Mouse (Mus musculus) ES-Bruce4 (cell line): ENCODE measurements around the gene Yipf1. TPM values are rescaled to one million over a fixed set of nuclear protein-coding genes. Genes with fewer than 3 reads are reported as not detected.
A peak's percentile ranks its signal among the peaks of the same experiment; 100 is the strongest.
"Not testable (repeated sequence)": the region's sequence is repeated elsewhere in the genome, so short reads cannot be mapped to it uniquely, and the experiment has no call there.

Experiments
- H3K27ac ChIP-seq: 2 replicates; pipeline ENCODE4 v1.5.1; 2012; ENCODE audit warnings: low read length, inconsistent platforms; ENCODE audit not compliant: insufficient read depth
- H3K27me3 ChIP-seq: 2 replicates; pipeline ENCODE4 v1.6.1; 2012; ENCODE audit warnings: mild to moderate bottlenecking, low read length, inconsistent platforms; ENCODE audit not compliant: control insufficient read depth, poor library complexity, insufficient read depth, severe bottlenecking
- H3K36me3 ChIP-seq: 2 replicates; pipeline ENCODE4 v1.6.1; 2012; ENCODE audit warnings: inconsistent platforms, mild to moderate bottlenecking, low read length, moderate library complexity; ENCODE audit not compliant: control insufficient read depth, poor library complexity, insufficient read depth, severe bottlenecking
- H3K4me1 ChIP-seq: one replicate; pipeline ENCODE4 v1.8.1; 2011; ENCODE audit warnings: low read length; ENCODE audit not compliant: control insufficient read depth, insufficient read depth
- H3K4me3 ChIP-seq: 2 replicates; pipeline ENCODE4 v1.5.1; 2011; ENCODE audit warnings: low read depth, mild to moderate bottlenecking, low read length
- H3K9ac ChIP-seq: 2 replicates; pipeline ENCODE4 v1.6.1; 2012; ENCODE audit warnings: low read depth, mild to moderate bottlenecking, inconsistent platforms; ENCODE audit not compliant: poor library complexity, severe bottlenecking
- H3K9me3 ChIP-seq: replicated peaks from 2 replicates; pipeline ENCODE4 v1.6.1; 2012; ENCODE audit warnings: mild to moderate bottlenecking, low read length, inconsistent platforms; ENCODE audit not compliant: control insufficient read depth, poor library complexity, insufficient read depth, severe bottlenecking
- CTCF ChIP-seq: IDR thresholded peaks from one replicate; pipeline ENCODE4 v1.8.1; 2011; ENCODE audit warnings: low read depth, low read length
- EP300 ChIP-seq: IDR thresholded peaks from 2 replicates; pipeline ENCODE4 v1.6.1; 2011; ENCODE audit warnings: low read depth, low read length; ENCODE audit not compliant: insufficient read depth
- POLR2A ChIP-seq: IDR thresholded peaks from one replicate; pipeline ENCODE4 v1.8.1; 2011; ENCODE audit warnings: low read length; ENCODE audit not compliant: insufficient read depth
- polyA plus RNA-seq: library from polyadenylated mRNA; stranded (reverse); fragments of >200 nt; gene quantifications from 2 replicates; pipeline ENCODE4 v1.2.4, GENCODE M21; 2011; ENCODE audit warnings: low read depth; ENCODE audit not compliant: missing spikeins, insufficient read depth, insufficient read length

Yipf1 gene
- polyA plus RNA-seq, 1 experiment, result 26.6 TPM

DNA sequence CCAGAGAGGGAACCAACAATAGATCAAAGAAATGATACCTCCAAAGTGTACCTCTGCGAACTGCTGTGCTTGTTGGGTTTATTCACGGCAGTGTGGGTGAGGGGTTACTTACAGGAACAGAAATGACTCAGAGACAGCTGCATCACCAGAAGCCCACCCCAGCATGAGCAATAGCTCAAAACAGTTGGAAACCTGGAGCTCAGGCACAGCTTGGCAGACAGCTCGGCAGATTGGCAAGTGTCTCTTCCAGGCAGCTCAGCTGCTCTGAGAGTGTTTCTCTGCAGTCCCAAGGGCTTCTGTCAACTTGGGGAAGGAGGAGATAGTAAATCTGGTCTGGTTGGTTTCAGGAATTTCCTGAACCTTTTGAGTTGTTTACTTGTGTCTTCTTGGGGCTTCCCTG, 44.3 kb downstream of the Yipf1 start:
- Histone ChIP-seq H3K9me3 (no peaks in the 10 kb centered on the region), H3K4me3 (no peak overlapping the region), H3K36me3 (no peaks in the 10 kb centered on the region), H3K9ac (no peak overlapping the region), H3K4me1 (peaks cover 7% of the 10 kb centered on the region), H3K27me3 (no peaks in the 10 kb centered on the region), H3K27ac (no peak overlapping the region)
- TF ChIP-seq EP300, result no peak
- TF ChIP-seq CTCF, result no peak
- TF ChIP-seq POLR2A, result no peak

- H3K9me3 ChIP-seq, result no peaks in the 10 kb centered on the region
- H3K27ac ChIP-seq, result 0 out of 2 replicates have a peak overlapping the region, but pooled peaks have one; percentile 10
- TF ChIP-seq CTCF (no peak), POLR2A (no peak), EP300 (no peak)
- no peaks in the 10 kb centered on the region for H3K36me3 ChIP-seq
- peaks cover 7% of the 10 kb centered on the region for H3K4me1 ChIP-seq
- no peak overlapping the region for H3K9ac ChIP-seq
- no peak overlapping the region for H3K4me3 ChIP-seq
- no peaks in the 10 kb centered on the region for H3K27me3 ChIP-seq
Measured at GRCm38 (mm10) chr4:107360457-107361145, 46.4 kb downstream of the Yipf1 start.

DNA sequence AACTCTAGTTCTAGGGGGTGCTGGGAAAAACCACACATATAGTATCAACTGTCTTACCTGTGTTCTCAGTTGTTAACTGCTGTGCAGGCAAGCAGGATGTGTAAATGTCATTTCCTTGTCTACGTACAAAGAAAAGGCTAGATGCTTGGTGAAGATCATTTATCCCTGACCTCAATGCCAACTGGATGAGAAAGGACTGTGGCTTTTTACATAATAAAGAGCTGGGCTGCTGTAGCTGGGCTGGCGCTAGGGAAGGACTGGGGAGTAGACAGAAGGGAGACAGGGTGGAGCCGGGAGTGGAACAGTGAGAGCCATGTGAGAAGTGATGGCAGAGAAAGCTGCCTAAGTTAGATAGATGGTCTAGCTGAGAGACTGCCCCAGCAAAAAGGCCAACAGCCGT, 48.6 kb downstream of the Yipf1 start:
- no peak overlapping the region for H3K4me3 ChIP-seq
- TF ChIP-seq CTCF, result no peak
- peak; percentile 66 for TF ChIP-seq EP300

GRCm38 (mm10) chr4:107363573-107363972, 49.4 kb downstream of the Yipf1 start:
- Histone ChIP-seq H3K9me3 (no peaks in the 10 kb centered on the region), H3K4me3 (no peak overlapping the region), H3K27ac (no peak overlapping the region), H3K36me3 (no peaks in the 10 kb centered on the region), H3K4me1 (peaks cover 7% of the 10 kb centered on the region), H3K9ac (no peak overlapping the region), H3K27me3 (no peaks in the 10 kb centered on the region)
- TF ChIP-seq EP300 (no peak), POLR2A (no peak), CTCF (peak; percentile 44)

More for the DNA sequence above, 48.6 kb downstream of the Yipf1 start:
- Histone ChIP-seq H3K27ac (peak overlapping the region; percentile 76), H3K27me3 (no peaks in the 10 kb centered on the region), H3K4me1 (peaks cover 7% of the 10 kb centered on the region), H3K9ac (no peak overlapping the region), H3K9me3 (no peaks in the 10 kb centered on the region), H3K36me3 (no peaks in the 10 kb centered on the region)

- no peaks in the 10 kb centered on the region for H3K9me3 ChIP-seq
- H3K27ac ChIP-seq, result no peak overlapping the region
- no peak overlapping the region for H3K9ac ChIP-seq
- TF ChIP-seq POLR2A, result no peak
- TF ChIP-seq CTCF, result no peak
- no peak for TF ChIP-seq EP300
- no peak overlapping the region for H3K4me3 ChIP-seq
- peaks cover 7% of the 10 kb centered on the region for H3K4me1 ChIP-seq
- no peaks in the 10 kb centered on the region; the same call in 1 of the 2 replicates for H3K36me3 ChIP-seq
- no peaks in the 10 kb centered on the region for H3K27me3 ChIP-seq
Measured at GRCm38 (mm10) chr4:107364190-107364639, 50.1 kb downstream of the Yipf1 start.

- Histone ChIP-seq H3K36me3 (peaks cover 13% of the 10 kb centered on the region), H3K27ac (peak overlapping the region; percentile 53)
- not testable (repeated sequence) for H3K4me1 ChIP-seq, H3K9ac ChIP-seq, H3K4me3 ChIP-seq, H3K9me3 ChIP-seq, H3K27me3 ChIP-seq
- TF ChIP-seq EP300, result peak; percentile 84; the same call in 1 of the 2 replicates
Measured at GRCm38 (mm10) chr4:107366408-107366807, 52.2 kb downstream of the Yipf1 start.
